Mouse (Mus musculus): Measurements from ENCODE around the gene Ppp4r2. TPM values are rescaled to one million over a fixed set of nuclear protein-coding genes. Genes with fewer than 3 reads are reported as not detected.

The Ppp4r2 gene
- 13.3 TPM in 2 replicates for polyA plus RNA-seq (2016; fragmentation: Nextera tagmentation; extraction: Ambion mirVana)

DNA sequence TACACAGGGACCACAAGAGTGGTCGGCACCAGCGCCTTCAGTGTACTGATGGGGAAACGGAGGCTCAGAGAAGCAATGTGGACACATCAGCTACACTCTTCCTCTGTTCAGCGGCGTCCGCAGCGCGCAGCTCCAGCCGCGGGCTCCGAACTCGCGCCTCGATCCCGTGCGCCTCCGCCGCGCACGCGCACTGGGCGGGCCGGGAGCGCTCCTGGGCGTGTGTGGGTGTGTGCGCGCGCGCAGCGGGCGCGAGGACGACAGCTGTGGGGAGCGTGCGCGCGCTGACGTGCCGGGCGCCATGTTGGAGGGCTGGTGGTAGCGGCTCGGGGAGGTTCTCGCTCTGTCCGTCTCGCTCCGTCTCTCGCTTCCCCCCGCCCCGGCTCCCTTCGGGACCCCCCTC is at the start of gene Ppp4r2:
Gene Ppp4r2, plus strand, starts transcription at position 268 of the 400 bp plus-strand sequence.
- H3K36me3 ChIP-seq, result peaks cover 32% of the 10 kb centered on the region
- ATAC-seq, result peak; percentile 94
- H3K9ac ChIP-seq, result peak within 1 kb of the TSS; percentile 95
- peak within 1 kb of the TSS; percentile 76 for H3K4me2 ChIP-seq
- no peaks in the 10 kb centered on the region for H3K27me3 ChIP-seq (replicated peaks)
- peak within 1 kb of the TSS; percentile 91 for H3K4me3 ChIP-seq
- H3K4me1 ChIP-seq, result peaks cover 41% of the 10 kb centered on the region
- H3K9me3 ChIP-seq (replicated peaks), result no peaks in the 10 kb centered on the region
- H3K27ac ChIP-seq, result peak within 1 kb of the TSS; percentile 83
- WGBS (ENCODE audit: insufficient replicate concordance), result under 1% methylated on average over 29 of the region's 50 CpGs

DNA sequence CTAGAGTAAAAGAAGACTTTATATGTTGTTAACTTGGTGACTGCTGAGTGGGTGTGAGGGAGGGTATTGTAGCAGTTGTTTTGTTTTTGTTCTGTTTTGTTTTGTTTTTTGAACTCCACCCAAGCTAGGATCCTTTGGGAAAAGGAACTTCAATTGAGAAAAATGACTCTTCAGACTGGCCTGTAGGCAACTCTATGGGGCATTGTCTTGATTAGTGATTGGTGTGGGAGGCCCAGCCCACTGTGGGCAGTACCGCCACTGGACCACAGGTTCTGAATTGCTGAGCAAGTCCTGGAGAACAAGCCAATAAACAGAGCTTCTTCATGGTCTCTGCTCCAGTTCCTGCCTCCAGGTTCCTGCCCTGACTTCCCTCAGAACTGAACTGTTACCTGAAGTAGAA is 45.7 kb upstream of the Ppp4r2 start:
- no peak overlapping the region for H3K4me3 ChIP-seq
- H3K9ac ChIP-seq, result no peak overlapping the region
- 82% methylated on average over 1 of the region's 1 CpGs for WGBS (ENCODE audit: insufficient replicate concordance)
- no peaks in the 10 kb centered on the region for H3K36me3 ChIP-seq
- no peaks in the 10 kb centered on the region for H3K9me3 ChIP-seq (replicated peaks)
- H3K27me3 ChIP-seq (replicated peaks), result no peaks in the 10 kb centered on the region
- no peak for ATAC-seq
- no peak overlapping the region for H3K27ac ChIP-seq
- no peak overlapping the region for H3K4me2 ChIP-seq
- H3K4me1 ChIP-seq, result no peaks in the 10 kb centered on the region

- WGBS (ENCODE audit: insufficient replicate concordance), result 87% methylated on average over 1 of the region's 1 CpGs
- Histone ChIP-seq H3K4me3 (no peak overlapping the region), H3K9me3 (replicated peaks) (no peaks in the 10 kb centered on the region), H3K27ac (no peak overlapping the region), H3K4me2 (no peak overlapping the region), H3K9ac (no peak overlapping the region), H3K27me3 (replicated peaks) (no peaks in the 10 kb centered on the region), H3K4me1 (no peaks in the 10 kb centered on the region), H3K36me3 (no peaks in the 10 kb centered on the region)
- no peak for ATAC-seq
These were observed 44.3 kb upstream of the Ppp4r2 start for GRCm38 (mm10) chr6:100789161-100789560.

- Histone ChIP-seq H3K9ac (no peak overlapping the region), H3K4me2 (no peak overlapping the region), H3K4me1 (no peaks in the 10 kb centered on the region), H3K36me3 (no peaks in the 10 kb centered on the region), H3K27me3 (replicated peaks) (no peaks in the 10 kb centered on the region), H3K9me3 (replicated peaks) (no peaks in the 10 kb centered on the region), H3K27ac (no peak overlapping the region), H3K4me3 (no peak overlapping the region)
- ATAC-seq, result no peak
- 53% methylated on average over 3 of the region's 3 CpGs for WGBS (ENCODE audit: insufficient replicate concordance)
These were observed 41.3 kb upstream of the Ppp4r2 start for GRCm38 (mm10) chr6:100792055-100792659.

DNA sequence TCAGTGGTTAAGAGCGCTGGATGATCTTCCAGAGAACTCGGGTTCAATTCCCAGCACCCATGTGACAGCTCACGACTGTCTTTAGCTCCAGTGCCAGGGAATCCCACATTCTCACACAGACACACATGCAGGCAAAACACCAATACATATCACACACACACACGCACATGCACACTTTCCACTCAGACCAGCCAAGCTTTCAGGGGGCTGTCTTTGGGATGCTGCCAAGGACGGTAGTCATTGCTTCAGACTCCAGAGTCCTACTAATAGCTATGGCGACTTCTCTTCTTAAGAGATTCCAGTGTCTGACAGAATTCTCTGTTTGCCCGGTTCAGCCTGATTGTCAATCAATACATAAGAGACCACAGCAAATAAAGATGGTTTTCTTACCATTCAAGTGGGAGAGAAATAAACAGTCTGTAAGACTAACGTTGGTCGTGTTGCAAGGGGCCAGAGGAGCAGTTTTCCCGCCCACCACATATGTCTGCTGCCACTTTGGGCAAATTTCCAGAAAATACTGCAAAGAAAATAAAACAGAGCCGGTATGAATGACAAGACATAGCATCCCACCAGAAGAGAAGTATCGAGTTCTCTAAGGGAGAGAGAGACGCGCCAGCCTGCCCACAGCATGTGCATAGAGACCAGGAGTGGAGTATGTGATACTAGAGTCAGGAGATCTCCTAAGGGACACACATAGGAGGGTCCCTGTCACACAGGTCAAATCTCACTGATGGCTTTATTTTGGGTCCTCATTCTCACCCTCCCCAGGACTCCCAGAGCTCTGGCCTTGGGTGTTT is 40.3 kb upstream of the Ppp4r2 start:
- ATAC-seq, result no peak
- 70% methylated on average over 14 of the region's 14 CpGs for WGBS (ENCODE audit: insufficient replicate concordance)

DNA sequence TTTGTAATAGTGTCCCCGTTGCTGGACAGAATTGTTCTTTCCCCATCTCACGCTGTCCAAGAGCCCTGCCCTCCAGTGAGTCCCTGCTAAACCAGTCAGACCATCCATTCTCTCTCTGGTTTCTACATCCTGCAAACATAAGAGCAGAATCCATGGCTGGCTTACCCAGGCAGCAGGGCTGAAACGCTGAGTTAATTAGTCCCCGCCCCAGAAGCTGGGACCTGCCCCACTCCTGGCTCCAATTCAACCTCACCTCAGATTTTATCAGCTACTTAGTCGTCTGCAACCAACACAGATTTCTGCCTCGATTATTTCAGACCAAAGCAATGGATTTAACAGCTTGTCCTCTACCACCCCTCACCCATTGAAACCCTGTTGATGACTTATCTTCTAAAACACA is 37.6 kb upstream of the Ppp4r2 start:
- Histone ChIP-seq H3K4me3 (no peak overlapping the region), H3K9me3 (replicated peaks) (no peaks in the 10 kb centered on the region), H3K27me3 (replicated peaks) (no peaks in the 10 kb centered on the region), H3K9ac (no peak overlapping the region), H3K27ac (no peak overlapping the region), H3K36me3 (no peaks in the 10 kb centered on the region), H3K4me2 (no peak overlapping the region), H3K4me1 (no peaks in the 10 kb centered on the region)
- WGBS (ENCODE audit: insufficient replicate concordance), result 42% methylated on average over 6 of the region's 6 CpGs
- ATAC-seq, result no peak

More for the DNA sequence above, 40.3 kb upstream of the Ppp4r2 start:
- no peaks in the 10 kb centered on the region for H3K27me3 ChIP-seq (replicated peaks)
- H3K4me2 ChIP-seq, result no peak overlapping the region
- H3K4me1 ChIP-seq, result no peaks in the 10 kb centered on the region
- no peak overlapping the region for H3K4me3 ChIP-seq
- H3K27ac ChIP-seq, result no peak overlapping the region
- no peaks in the 10 kb centered on the region for H3K9me3 ChIP-seq (replicated peaks)
- no peaks in the 10 kb centered on the region for H3K36me3 ChIP-seq
- no peak overlapping the region for H3K9ac ChIP-seq

GRCm38 (mm10) chr6:100799290-100799689 is 34.1 kb upstream of the Ppp4r2 start:
- Histone ChIP-seq H3K9ac (no peak overlapping the region), H3K4me2 (no peak overlapping the region), H3K4me3 (no peak overlapping the region), H3K27ac (no peak overlapping the region), H3K9me3 (replicated peaks) (no peaks in the 10 kb centered on the region), H3K27me3 (replicated peaks) (no peaks in the 10 kb centered on the region), H3K36me3 (no peaks in the 10 kb centered on the region), H3K4me1 (no peaks in the 10 kb centered on the region)
- 79% methylated on average over 6 of the region's 6 CpGs for WGBS (ENCODE audit: insufficient replicate concordance)
- ATAC-seq, result no peak

DNA sequence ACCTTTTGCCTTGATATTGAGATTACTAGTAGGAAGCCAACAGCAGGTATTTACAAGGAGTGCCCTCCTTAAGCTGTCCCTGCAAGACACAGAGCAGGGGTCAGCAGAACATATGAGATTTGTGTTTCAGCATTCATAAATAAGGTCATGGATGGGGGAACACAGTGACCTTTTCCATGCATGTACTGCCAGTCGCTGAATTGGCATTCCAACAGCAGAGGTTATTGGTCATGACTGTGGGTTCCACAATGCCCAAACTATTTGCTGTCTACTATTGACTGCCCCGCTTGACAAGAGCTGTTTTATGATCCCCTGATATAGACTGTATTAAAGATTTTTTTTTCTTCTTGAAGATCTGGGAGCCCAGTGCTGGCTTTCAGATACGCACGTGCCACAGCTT is 33.7 kb upstream of the Ppp4r2 start:
- Histone ChIP-seq H3K9me3 (replicated peaks) (no peaks in the 10 kb centered on the region), H3K27ac (no peak overlapping the region), H3K4me3 (no peak overlapping the region), H3K36me3 (no peaks in the 10 kb centered on the region), H3K4me1 (no peaks in the 10 kb centered on the region), H3K4me2 (no peak overlapping the region), H3K27me3 (replicated peaks) (no peaks in the 10 kb centered on the region), H3K9ac (no peak overlapping the region)
- WGBS (ENCODE audit: insufficient replicate concordance), result 79% methylated on average over 4 of the region's 4 CpGs
- no peak for ATAC-seq

GRCm38 (mm10) chr6:100800497-100800955 is 32.9 kb upstream of the Ppp4r2 start:
- Histone ChIP-seq H3K36me3 (no peaks in the 10 kb centered on the region), H3K4me1 (no peaks in the 10 kb centered on the region), H3K4me3 (no peak overlapping the region), H3K27ac (no peak overlapping the region), H3K27me3 (replicated peaks) (no peaks in the 10 kb centered on the region), H3K9ac (no peak overlapping the region), H3K9me3 (replicated peaks) (no peaks in the 10 kb centered on the region), H3K4me2 (no peak overlapping the region)
- ATAC-seq, result no peak
- WGBS (ENCODE audit: insufficient replicate concordance), result 45% methylated on average over 10 of the region's 10 CpGs

GRCm38 (mm10) chr6:100802381-100803083 is 30.9 kb upstream of the Ppp4r2 start:
- H3K36me3 ChIP-seq, result no peaks in the 10 kb centered on the region
- no peaks in the 10 kb centered on the region for H3K27me3 ChIP-seq (replicated peaks)
- no peaks in the 10 kb centered on the region for H3K9me3 ChIP-seq (replicated peaks)
- no peak overlapping the region for H3K27ac ChIP-seq
- no peak overlapping the region for H3K4me3 ChIP-seq
- H3K4me2 ChIP-seq, result no peak overlapping the region
- WGBS (ENCODE audit: insufficient replicate concordance), result 59% methylated on average over 13 of the region's 13 CpGs
- ATAC-seq, result no peak
- H3K4me1 ChIP-seq, result no peaks in the 10 kb centered on the region
- H3K9ac ChIP-seq, result no peak overlapping the region

GRCm38 (mm10) chr6:100803250-100803649 is 30.2 kb upstream of the Ppp4r2 start:
- Histone ChIP-seq H3K27me3 (replicated peaks) (no peaks in the 10 kb centered on the region), H3K4me3 (no peak overlapping the region), H3K4me1 (no peaks in the 10 kb centered on the region), H3K36me3 (no peaks in the 10 kb centered on the region), H3K27ac (no peak overlapping the region), H3K9ac (no peak overlapping the region), H3K4me2 (no peak overlapping the region), H3K9me3 (replicated peaks) (no peaks in the 10 kb centered on the region)
- ATAC-seq, result no peak
- WGBS (ENCODE audit: insufficient replicate concordance), result 72% methylated on average over 3 of the region's 3 CpGs

GRCm38 (mm10) chr6:100807187-100807586 is 26.2 kb upstream of the Ppp4r2 start:
- no peaks in the 10 kb centered on the region for H3K4me1 ChIP-seq
- no peak for ATAC-seq
- no peaks in the 10 kb centered on the region for H3K27me3 ChIP-seq (replicated peaks)
- no peaks in the 10 kb centered on the region for H3K9me3 ChIP-seq (replicated peaks)
- WGBS (ENCODE audit: insufficient replicate concordance), result 80% methylated on average over 9 of the region's 9 CpGs
- no peaks in the 10 kb centered on the region for H3K36me3 ChIP-seq
- H3K4me2 ChIP-seq, result no peak overlapping the region
- no peak overlapping the region for H3K4me3 ChIP-seq
- H3K27ac ChIP-seq, result no peak overlapping the region
- H3K9ac ChIP-seq, result no peak overlapping the region
